Mouse (Mus musculus) heart, postnatal 4 days (tissue): ENCODE measurements around the gene Man1b1. TPM values are rescaled to one million over a fixed set of nuclear protein-coding genes. Genes with fewer than 3 reads are reported as not detected.

Source experiments
- DNase-seq: peaks from one replicate; pipeline ENCODE4 v3.0.0; 2021
- total RNA-seq, 2 experiments: library from RNA; stranded (reverse); gene quantifications; 2 replicates each; pipeline ENCODE4 v1.2.3; 2021

Gene Man1b1
- total RNA-seq, 2 experiments from 2014 or later: 27.2 to 28.6 TPM

DNA sequence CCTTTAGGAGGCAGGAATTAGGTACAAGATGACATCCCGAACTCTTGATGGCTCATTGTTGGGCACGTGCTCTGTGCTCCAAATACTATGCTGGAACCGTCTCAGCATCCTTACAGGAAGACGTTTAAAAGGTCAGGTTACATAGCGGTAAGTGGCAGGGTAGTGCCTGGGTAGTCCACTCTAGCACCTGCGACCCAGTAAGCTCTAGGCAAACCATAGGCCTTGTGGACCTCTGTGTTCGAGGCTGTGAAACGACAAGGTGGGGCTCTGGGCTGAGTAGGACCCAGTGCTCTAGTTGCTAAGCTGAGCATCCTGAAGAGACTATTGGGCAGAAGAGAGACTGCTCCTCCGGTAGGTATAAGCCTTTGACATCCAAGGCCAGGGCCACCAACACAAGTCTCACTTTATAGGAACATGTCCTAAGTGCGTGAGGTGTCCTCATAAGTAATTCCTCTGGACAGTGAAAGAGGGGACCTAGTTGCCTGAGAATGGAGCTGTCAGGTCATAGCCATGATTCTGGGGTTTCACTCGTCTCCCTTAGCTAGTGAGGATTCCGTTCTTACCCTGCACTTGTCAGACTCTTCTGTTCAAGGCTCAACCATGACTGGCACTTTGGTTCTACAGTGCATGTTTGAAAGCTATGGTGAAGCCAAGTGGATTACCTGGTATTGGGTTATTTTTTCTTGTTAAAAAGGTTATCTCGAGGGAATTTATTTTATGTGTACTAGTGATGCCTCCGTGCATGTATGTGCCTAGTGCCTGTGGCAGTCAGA lies 26.4 kb upstream of the Man1b1 start:
- DNase-seq: no peak

DNA sequence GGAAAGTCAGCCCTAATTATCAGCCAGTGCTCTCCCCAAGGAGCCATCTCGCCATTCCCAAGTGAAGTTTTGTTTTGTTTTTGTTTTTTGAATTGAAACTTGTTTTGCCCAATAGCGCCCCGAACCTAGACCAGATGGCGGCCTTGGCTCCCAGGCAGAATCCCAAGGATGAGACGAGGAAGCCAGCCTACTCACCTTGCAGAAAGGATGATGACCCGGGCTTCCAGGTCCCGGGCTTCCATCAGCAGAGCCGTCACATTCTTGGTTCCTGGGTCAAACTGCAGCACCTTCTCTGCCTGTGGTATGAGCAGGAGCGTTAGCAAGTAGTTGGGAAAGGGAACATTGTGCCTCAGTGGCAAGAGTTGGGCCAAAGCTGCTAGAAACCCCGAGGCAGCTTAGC lies 22.0 kb upstream of the Man1b1 start:
- no peak for DNase-seq

DNA sequence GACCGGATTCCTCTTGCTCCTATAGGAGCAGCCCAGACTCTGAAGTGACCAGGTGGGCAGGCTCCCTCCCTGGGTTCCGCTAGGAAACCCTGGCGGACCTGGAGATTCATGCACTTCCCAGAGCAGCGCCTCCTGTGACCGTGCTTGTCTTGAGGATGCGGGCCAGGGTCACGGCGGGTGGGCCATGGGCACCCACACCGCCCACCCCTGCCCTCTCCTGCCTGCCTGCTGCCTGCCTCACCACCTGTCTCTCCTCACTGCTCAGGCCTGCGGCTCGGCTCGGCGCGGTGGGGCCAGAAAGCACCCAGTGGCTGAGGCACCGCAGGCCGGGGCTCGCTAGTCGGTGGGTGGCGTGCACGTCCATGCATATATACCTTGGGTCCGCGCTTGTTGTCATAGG lies 21.2 kb upstream of the Man1b1 start:
- no peak for DNase-seq

DNA sequence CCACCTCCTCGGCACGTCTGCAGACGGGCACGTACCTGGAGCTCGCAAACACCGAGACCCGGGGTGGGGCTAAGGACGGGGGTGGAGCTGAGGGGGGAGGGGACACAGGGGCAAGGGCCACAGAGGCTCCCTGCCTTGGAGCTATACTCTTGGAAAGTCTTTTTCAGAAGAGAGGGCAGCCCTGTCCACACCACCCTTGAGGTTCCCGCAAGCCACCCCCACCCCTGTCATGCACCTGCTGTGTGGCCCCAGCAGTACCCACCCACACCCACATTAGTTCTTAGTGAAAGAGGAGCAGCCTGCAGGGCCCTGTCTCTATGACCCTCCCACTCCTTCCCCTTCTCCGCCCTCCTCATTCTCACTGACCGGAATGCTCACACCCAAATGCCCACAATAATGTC lies 20.6 kb upstream of the Man1b1 start:
- no peak for DNase-seq

DNA sequence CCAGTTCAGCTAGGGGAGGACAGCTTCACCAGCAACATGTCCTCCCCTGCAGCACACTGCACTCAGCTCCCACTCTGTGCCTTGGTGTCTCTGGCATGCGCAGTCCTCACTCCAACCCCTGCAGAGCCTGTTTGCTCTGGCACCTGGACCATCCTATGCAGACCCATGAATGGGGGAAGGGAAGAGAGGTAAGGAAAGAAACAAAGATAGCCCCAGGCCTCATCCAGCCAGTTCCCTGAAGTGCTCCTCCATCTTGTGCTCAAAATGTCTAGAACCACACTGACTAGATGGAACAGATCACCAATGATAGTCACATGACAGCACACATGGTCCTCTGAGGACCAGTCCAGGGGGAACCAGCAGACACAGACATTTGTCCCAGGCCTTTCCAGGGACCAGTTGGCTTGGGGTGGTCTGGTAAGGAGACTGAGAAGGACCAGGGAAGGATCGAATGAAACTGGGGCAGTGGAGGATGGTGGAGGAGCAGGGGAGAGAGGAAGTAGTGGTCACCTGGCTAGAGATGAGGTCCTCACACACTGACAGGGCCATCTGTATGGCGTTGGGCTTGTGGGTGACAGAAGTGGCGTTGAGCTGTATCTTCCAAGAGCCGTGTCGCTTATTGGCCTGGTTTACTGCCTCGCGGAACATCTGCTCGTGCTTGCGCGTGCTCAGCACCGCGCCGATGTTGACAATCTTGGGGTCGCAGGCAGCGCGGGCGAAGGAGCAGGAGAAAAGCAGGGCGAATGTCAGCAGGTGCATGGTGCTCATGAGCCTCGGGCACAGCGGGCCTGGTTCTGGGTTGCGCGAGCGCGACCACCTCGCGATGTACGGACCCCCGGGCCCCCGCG lies 13.8 kb upstream of the Man1b1 start:
- DNase-seq: no peak

DNA sequence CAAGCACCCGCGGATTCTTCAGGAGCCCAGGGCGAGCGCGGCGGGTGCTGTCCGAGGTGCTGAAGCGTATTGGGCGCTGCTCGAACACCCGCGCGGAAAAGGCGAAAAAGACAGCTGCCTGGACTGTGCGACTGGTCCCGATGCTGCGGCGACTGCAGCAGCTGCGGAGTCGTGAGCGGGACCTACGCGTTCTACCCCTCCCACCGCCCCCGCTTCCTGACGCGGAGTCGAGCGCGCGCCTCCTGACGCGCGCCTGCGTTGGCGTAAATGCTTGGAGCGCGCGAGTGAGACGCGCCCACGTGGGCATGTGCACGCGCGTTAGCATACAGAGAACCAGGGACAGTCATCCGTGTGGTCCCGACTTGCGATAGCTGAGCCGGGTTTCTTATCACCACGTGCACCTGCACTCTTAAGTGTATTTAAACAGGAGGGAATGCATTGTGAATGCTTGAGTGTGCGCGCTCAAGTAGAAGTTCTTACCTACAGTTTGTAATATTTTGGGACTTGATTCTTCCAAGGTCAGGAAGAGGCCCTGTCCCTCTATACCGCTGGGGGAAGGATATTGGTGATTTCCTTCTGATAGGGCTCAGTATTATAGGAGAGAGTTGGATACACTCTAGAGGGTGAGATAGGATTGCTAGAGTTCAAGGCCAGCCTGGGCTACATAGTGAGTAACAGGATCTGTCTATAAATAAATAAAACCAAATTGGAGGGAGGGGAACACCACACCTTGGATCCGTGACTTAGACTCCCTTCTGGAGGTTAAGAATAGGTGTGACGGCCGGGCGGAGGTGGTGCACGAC lies 13.0 kb upstream of the Man1b1 start, which contains the start of gene Grin1:
Grin1 (minus strand) TSS at position 217 of the 803 bp plus-strand sequence.
- peak; percentile 78 for DNase-seq

DNA sequence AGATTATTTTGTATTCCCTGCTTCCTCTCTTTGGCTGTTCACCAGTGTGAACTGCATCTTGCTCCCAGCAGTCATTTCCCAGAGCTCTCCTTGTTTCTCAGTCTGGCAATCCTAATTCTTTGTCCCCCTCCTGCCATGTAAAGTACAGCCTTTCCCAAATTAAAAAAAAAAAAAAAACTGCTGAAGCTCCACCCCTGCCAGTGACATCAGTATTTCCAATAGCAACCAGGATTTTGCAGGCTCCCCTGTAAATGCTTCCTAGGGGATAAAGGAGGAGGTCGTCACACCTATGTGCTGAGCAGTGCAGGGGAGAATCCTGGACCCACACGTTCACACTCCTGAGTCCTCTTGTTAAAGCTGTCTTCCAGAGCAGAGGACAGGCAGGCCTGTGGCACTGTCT lies 12.1 kb upstream of the Man1b1 start:
- DNase-seq: no peak

DNA sequence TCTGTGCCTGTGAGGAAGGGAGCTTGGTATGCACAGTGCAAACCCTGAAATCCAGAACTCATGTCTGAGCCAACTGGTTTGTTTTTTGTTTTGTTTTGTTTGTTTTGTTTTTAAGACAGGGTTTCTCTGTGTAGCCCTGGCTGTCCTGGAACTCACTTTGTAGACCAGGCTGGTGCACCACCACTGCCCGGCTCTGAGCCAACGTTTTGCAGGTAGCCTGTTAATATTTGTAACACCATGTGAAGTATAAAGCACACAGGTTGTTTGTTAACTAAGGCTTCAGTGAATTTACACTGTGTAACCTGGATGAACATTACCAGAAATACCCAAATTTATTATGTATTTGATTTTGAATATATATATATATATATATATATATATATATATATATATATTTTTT lies 6.1 kb upstream of the Man1b1 start:
- no peak for DNase-seq

DNA sequence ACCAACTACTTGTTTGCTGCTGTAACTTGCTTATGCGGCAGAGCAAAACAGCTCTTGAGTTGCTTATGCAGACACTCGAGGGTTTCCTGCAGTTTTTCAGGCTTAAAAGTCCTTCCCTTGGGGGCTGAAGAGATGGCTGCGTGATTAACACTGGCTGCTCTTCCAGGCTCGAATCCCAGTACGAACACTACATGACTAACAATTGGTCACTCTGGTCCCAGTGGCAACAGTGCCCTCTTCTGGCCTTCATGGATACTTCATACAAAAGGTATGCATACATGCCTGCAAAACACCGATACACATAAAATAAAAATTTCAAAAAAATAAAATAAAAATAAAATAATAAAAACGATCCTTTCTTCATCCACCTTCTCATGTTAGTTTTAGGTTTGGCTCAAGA lies 3.7 kb upstream of the Man1b1 start:
- DNase-seq: peak; percentile 41

DNA sequence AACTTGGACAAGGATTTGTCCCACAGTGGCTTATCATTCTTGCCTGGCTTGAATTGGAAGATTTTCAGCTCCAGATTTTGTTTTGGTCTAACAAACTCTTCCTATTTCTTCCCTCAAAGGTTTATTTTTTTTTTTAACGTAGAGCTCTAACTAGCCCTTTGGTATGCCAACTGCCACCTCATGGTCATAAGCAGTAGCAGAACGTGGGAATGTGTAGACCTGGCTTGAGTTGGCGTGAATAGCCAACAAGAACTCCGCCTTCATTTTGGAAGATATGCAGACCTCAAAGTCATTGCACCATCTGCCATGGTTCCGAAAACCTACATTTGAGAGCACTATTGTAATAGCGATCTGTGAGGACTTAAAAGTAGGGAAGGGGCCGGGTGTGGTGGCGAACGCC lies 668 bp upstream of the Man1b1 start:
- no peak for DNase-seq

DNA sequence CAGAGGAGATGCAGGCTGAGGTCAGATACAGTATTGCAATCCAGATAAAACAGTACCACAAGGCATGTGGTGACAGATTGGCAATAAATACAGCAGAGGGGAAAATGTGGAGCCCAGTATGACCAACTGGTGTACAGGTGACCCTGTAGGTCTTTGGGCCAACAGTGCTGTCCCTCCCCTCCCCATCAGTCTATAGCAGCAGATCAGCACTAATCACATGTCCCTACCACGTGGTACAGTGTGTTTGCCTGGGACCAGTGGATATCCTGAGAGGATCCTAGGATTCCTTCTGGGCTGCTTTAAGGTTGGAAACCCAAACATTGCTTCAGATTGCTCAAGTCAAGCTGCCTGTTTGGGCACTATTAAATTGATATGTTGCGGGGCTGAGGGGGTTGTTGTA lies 1.4 kb downstream of the Man1b1 start:
- no peak for DNase-seq

DNA sequence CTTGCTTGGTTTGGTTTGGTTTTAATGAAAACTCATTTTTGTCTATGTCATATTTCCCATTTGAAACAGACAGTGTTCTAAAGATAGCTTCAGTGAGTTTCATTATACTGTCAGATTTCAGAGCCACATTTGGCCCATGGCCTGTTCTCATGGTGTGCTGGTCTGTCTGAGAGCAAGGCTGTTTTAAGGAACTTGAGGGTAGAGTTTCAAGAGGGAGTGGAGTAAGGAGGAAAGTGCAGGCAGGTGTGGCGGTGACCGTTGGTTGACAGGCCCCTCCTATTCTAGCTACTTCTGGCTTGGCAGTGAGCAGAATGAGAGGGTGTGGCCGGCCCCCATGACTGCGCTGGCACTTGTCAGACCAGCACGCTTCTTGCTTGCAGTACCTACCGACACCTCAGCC lies 6.2 kb downstream of the Man1b1 start:
- DNase-seq: no peak

DNA sequence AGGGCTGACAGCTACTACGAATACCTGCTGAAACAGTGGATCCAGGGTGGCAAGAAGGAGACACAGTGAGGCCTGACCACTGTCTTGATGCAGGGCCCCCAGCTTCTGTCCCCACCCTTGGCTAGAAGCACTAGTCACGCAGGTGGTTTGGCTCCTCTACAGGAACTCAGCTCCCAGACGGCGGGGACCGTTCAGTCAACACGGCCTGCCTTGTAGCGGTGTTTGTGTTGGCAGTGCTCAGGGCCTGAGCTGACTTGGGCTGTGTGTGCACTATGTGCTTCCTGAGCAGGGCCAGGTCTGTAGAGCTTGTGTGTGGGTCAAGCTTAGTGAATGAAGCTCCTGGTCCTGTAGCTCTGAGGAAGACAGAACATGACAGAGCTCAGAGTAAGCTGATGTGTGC lies 16.0 kb downstream of the Man1b1 start:
- no peak for DNase-seq

DNA sequence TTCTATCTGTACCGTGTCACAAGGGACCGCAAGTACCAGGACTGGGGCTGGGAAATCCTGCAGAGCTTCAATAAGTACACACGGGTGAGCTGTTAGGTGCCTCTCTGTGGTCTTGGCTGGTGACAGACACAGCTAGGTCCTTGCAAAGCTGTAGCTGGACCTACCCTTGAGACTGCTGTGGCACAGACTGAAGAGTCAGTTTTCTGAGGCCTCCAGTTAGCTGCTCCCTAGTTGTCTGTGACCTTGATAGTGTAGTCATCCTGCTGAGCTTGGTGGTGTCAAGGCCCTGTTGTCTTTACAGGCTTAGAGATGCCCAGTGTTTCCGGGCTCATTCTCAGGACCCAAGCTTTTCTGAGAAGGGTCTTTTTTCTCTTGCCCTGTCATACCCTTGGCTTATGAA lies 17.4 kb downstream of the Man1b1 start:
- no peak for DNase-seq

DNA sequence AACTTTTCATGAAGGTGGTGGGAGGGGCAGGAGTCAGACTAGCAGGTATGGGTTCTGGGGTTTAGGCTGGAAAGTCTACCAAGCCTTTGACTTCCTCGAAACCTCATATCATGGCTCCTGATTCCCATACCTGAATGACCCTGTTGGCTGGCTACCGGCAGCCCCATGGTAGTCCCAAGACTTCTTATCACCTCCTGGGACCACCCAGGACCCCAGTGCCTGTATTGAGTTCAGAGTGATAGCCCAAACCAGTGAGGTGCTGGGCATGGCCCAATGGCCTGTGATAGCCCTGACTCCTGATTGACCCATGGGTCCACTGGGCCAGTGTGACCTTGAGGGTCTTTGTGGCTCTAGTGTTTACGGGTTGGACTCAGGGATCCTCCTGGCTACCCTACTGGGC lies 18.6 kb downstream of the Man1b1 start:
- no peak for DNase-seq

DNA sequence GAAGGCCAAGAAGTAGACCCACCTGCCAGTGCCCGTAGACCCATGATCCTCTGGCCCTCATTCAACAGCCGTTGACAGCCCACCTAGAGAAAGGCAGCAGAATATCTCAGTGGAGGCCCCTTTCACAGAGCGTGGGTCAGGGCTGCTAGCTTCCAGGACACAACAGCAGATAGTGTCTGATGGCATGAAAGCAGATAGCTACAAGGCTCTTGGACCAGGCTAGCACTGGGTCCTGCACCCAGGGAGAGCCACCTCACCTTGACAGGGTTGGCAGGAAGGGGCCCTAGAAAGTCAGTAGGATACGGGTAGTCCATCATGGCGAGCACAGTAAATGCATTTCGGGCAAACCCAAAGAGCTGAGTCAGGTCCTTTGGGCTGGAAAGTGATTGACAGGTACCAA lies 22.1 kb downstream of the Man1b1 start:
- no peak for DNase-seq

DNA sequence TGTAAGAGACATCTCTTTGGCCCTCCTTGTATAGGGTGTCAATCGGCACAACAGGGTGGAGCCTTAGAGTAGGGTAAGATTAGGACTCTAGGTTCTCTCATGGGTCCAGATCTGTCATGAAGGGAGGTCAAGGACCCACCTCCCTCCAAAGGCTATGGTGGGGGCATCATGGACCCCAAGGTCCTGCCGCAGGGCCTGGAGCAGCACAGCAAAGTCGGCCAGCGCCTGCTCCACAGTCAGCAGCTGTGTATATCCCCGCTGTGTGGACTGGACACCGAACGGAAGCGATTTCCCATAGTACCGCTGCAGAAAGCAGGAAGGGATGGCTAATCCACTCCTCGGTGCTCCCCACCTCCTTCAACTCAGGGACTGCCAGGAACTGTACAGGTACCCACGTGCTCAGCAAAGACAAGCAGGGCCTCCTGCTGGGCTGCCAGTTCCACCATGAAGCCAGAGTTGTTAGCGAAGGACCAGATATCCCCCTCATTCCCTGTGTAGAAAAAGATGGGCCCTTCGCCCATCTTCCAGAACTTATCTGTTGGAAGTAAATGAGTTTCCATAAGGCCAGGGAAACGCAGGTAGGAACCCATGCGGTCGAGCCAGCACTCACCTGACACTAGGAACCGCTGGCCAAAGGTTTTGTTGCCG lies 23.4 kb downstream of the Man1b1 start:
- no peak for DNase-seq

DNA sequence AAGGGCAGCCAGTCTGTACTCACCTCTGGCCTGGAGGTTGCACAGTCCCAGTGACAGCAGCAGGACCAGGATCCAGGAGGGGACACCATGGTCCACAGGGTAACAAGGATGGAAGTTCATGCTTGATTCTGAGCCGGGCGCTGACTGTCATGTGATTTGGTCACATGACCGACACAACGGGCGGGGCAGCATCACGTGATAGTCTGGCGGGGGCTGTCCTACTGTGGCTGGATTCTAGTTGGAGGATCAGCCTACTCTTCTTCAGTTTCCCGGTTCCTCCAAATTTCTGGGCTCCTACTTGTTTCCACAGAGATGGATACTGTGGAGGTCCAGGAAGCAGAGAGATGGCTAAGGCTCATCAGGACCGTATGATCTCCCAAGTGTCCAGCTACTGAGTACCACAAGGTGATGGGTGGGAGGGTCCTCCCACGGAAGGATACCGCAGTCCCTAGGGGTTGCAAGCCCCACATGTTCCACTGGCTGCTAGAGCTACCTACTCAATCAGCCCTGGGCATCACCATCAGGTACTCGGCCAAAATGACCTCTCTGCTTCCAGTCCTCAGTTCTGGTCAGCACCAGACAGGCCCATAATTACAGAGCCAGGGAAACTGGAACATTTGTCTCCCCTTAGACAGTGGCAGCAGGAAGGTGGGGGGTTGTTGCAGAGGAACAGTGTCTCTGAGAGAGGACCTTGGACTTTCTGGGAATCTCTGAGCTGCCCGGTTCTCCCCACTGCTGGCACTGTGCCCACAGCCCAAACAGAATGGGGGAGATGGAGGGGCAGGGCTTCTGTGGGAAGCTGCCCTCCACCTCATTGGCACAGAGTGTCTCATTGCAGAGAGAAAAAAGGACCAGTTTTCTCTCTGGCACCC lies 24.3 kb downstream of the Man1b1 start, which contains the start of gene Dpp7:
Dpp7 (minus strand) TSS at position 152 of the 872 bp plus-strand sequence.
- peak; percentile 74 for DNase-seq

DNA sequence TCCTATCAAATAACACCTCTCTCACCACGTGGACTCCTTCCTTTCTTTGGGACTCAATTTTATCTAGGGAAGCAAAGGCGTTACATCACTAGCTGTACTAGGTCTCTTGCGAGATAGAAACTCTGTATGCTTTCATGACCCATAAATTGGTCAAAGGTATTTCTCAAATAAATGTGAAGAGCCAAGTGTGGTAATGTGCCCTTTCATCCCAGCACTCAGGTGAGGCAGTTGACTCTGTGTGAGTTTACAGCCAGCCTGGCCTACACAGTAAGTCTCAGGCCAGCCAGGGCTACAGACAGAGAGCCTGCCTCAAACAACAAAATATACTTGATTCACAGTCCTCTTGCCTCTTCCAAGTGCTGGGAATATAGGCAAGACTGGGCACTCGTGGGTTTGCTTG lies 27.7 kb downstream of the Man1b1 start:
- DNase-seq: no peak

DNA sequence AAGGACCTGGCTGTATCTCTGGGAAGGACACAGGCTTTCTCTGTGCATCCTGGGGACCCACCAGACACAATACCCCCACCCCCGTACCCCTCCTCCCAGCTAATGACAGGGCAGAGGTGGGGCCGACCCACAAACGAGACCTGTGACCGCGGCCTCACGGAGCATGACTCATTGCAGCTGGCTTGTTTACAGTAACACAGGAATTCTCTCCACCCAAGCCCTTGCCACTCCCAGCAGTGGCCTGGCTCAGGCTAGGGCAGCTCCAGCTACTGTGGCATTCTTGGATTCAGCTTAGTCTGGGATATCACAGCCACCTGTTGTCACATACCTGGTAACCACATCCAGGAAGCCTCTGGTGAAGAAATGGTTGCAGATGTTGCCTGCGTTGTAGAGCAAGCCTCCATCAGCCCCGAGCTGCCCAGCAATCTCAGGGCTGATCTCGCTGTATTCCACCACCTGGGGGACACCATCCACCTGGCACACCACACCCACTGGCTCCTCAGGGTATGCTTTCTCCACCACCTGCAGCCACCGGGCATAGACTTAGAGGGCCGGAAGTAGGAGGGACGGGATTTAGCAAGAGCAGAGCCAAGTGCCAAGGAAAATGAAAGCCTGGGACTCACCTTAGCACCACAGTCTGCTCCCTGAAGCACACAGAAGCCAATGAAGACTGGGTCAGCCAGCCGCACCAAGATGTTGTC lies 31.5 kb downstream of the Man1b1 start:
- DNase-seq: no peak

DNA sequence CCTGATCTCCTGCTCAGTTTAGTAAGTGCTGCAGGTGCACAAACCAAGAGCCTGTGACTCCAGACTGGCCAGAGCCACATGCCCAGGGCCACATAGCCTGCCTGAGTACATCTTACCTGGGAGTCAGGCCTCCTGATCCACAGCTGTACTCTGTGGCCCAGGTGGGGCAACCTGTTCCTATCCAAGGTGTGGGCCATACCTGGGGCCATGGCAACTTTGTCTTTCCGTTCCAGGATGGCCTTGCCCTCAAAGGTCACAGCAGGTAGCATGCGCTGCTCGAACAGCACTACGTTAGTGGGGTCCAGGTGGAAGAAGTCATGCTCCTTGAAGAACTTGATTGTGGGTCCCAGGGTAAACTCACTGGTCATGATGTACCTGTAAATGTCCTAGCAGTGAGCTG lies 32.2 kb downstream of the Man1b1 start:
- DNase-seq: no peak
